8 mouse cellular contexts compared by ENCODE assay signal in genomic region chr17:45432706-45433398, GRCm38 (mm10). TPM values are rescaled to one million over a fixed set of nuclear protein-coding genes. Genes with fewer than 3 reads are reported as not detected.
DNase-seq lines count a peak whose midpoint lies in the region; ATAC-seq and TF ChIP-seq lines count a peak whose summit lies in the region.

No protein-coding gene starts in this region.

- H3K9me3 ChIP-seq in kidney, embryonic 15.5 days (replicated peaks) = no peaks in the 10 kb centered on the region
- H3K9me3 ChIP-seq in ES-E14 (ENCODE audit: control insufficient read depth, insufficient read depth, low read depth, low read length) = no peaks in the 10 kb centered on the region
- H3K9me3 ChIP-seq in embryonic facial prominence, embryonic 14.5 days (ENCODE audit: control insufficient read depth, low read length) = no peaks in the 10 kb centered on the region
- no peaks in the 10 kb centered on the region for H3K9me3 ChIP-seq in intestine, postnatal 0 days (ENCODE audit: control insufficient read depth)
- no peaks in the 10 kb centered on the region for H3K9me3 ChIP-seq in midbrain, embryonic 16.5 days (replicated peaks; ENCODE audit: control insufficient read depth, low read length, poor library complexity, severe bottlenecking)

- WGBS in kidney, embryonic 15.5 days = under 1% methylated on average over 62 of the region's 62 CpGs
- WGBS in embryonic facial prominence, embryonic 14.5 days = under 1% methylated on average over 33 of the region's 62 CpGs
- WGBS in intestine, postnatal 0 days = under 1% methylated on average over 62 of the region's 62 CpGs
- 2% methylated on average over 62 of the region's 62 CpGs for WGBS in midbrain, embryonic 16.5 days

- H3K36me3 ChIP-seq in kidney, embryonic 15.5 days = peaks cover 18% of the 10 kb centered on the region
- peaks cover under 1% of the 10 kb centered on the region; the same call in 1 of the 2 replicates for H3K36me3 ChIP-seq in ES-E14 (ENCODE audit: control insufficient read depth, insufficient read depth, low read length, poor library complexity, severe bottlenecking)
- H3K36me3 ChIP-seq in embryonic facial prominence, embryonic 14.5 days (ENCODE audit: control insufficient read depth, insufficient read depth, low read length) = peaks cover 7% of the 10 kb centered on the region
- no peaks in the 10 kb centered on the region for H3K36me3 ChIP-seq in intestine, postnatal 0 days (ENCODE audit: control insufficient read depth, insufficient read depth)
- H3K36me3 ChIP-seq in midbrain, embryonic 16.5 days (ENCODE audit: control insufficient read depth, insufficient read depth, low read length) = no peaks in the 10 kb centered on the region

- TF ChIP-seq CTCF in intestine, postnatal 0 days (IDR thresholded peaks at IDR 0.05; ENCODE audit: low read depth) = no peak

- peak overlapping the region; percentile 75 for H3K4me3 ChIP-seq in kidney, embryonic 15.5 days (replicated peaks)
- peak overlapping the region; percentile 86 to 98 for H3K4me3 ChIP-seq in ES-E14 (ENCODE audit: insufficient read depth in 1 of 2, low read depth in 1 of 2, low read length in 2 of 2, poor library complexity in 1 of 2, severe bottlenecking in 1 of 2)
- H3K4me3 ChIP-seq in embryonic facial prominence, embryonic 14.5 days (ENCODE audit: low read depth, low read length) = peak overlapping the region; percentile 91
- H3K4me3 ChIP-seq in intestine, postnatal 0 days (ENCODE audit: low read depth, low read length) = peak overlapping the region; percentile 97
- H3K4me3 ChIP-seq in midbrain, embryonic 16.5 days (ENCODE audit: low read depth, low read length) = peak overlapping the region; percentile 95

- H3K9ac ChIP-seq in kidney, embryonic 15.5 days = peak overlapping the region; percentile 81
- H3K9ac ChIP-seq in ES-E14 (ENCODE audit: insufficient read depth, low read depth, low read length, poor library complexity, severe bottlenecking) = peak overlapping the region; percentile 100
- peak overlapping the region; percentile 94 for H3K9ac ChIP-seq in embryonic facial prominence, embryonic 14.5 days (ENCODE audit: low read depth, low read length)
- H3K9ac ChIP-seq in intestine, postnatal 0 days (ENCODE audit: low read depth, low read length) = peak overlapping the region; percentile 99
- peak overlapping the region; percentile 87 for H3K9ac ChIP-seq in midbrain, embryonic 16.5 days (ENCODE audit: low read depth, low read length)

- in situ Hi-C loops in ES-E14 (cut with MboI; ENCODE audit: low sequenced_read_pairs in 2 of 2, unreplicated experiment in 2 of 2) = no loop called here

- no peaks in the 10 kb centered on the region for H3K27me3 ChIP-seq in kidney, embryonic 15.5 days
- no peaks in the 10 kb centered on the region for H3K27me3 ChIP-seq in embryonic facial prominence, embryonic 14.5 days (replicated peaks; ENCODE audit: control insufficient read depth, insufficient read depth, low read length)
- H3K27me3 ChIP-seq in intestine, postnatal 0 days (replicated peaks; ENCODE audit: control insufficient read depth, insufficient read depth, low read length) = no peaks in the 10 kb centered on the region
- no peaks in the 10 kb centered on the region for H3K27me3 ChIP-seq in midbrain, embryonic 16.5 days (ENCODE audit: control insufficient read depth, insufficient read depth, low read depth, low read length)

- H3K4me2 ChIP-seq in kidney, embryonic 15.5 days = peak overlapping the region; percentile 72
- peak overlapping the region; percentile 90 for H3K4me2 ChIP-seq in embryonic facial prominence, embryonic 14.5 days (ENCODE audit: low read depth, low read length)
- peak overlapping the region; percentile 92 for H3K4me2 ChIP-seq in intestine, postnatal 0 days (replicated peaks; ENCODE audit: low read depth)
- H3K4me2 ChIP-seq in midbrain, embryonic 16.5 days (ENCODE audit: low read length) = peak overlapping the region; percentile 96

- peak; percentile 76 for ATAC-seq in kidney, embryonic 15.5 days (replicated peaks; ENCODE audit: low FRiP score)
- peak; percentile 84 for ATAC-seq in embryonic facial prominence, embryonic 14.5 days (ENCODE audit: low read depth)
- peak; percentile 50 for ATAC-seq in intestine, postnatal 0 days
- ATAC-seq in midbrain, embryonic 16.5 days = peak; percentile 84

- peak overlapping the region; percentile 98 for H3K27ac ChIP-seq in kidney, embryonic 15.5 days
- H3K27ac ChIP-seq in ES-E14 (ENCODE audit: insufficient read depth, low read depth, low read length, poor library complexity, severe bottlenecking) = peak overlapping the region; percentile 99
- peak overlapping the region; percentile 98 for H3K27ac ChIP-seq in embryonic facial prominence, embryonic 14.5 days (replicated peaks; ENCODE audit: low read depth, low read length)
- H3K27ac ChIP-seq in intestine, postnatal 0 days (ENCODE audit: low read depth, low read length) = peak overlapping the region; percentile 99
- peak overlapping the region; percentile 93 for H3K27ac ChIP-seq in midbrain, embryonic 16.5 days (ENCODE audit: low read length)

- peaks cover 19% of the 10 kb centered on the region for H3K4me1 ChIP-seq in kidney, embryonic 15.5 days
- peaks cover 3 to 5% of the 10 kb centered on the region in 2 experiments for H3K4me1 ChIP-seq in ES-E14 (ENCODE audit: control insufficient read depth in 2 of 2, insufficient read depth in 2 of 2, low read length in 2 of 2, poor library complexity in 1 of 2)
- H3K4me1 ChIP-seq in embryonic facial prominence, embryonic 14.5 days (ENCODE audit: control insufficient read depth, insufficient read depth, low read length) = peaks cover 17% of the 10 kb centered on the region
- H3K4me1 ChIP-seq in intestine, postnatal 0 days (replicated peaks; ENCODE audit: control insufficient read depth, insufficient read depth, low read length) = peaks cover 7% of the 10 kb centered on the region; the same call in 1 of the 2 replicates
- peaks cover 25% of the 10 kb centered on the region for H3K4me1 ChIP-seq in midbrain, embryonic 16.5 days (ENCODE audit: control insufficient read depth, insufficient read depth, low read length)

- DNase-seq in kidney, adult 8-10 months = no peak
- no peak for DNase-seq in ES-E14 (ENCODE audit: low read depth, low spot score)
- DNase-seq in embryonic facial prominence, embryonic 14.5 days (ENCODE audit: low spot score) = no peak
- DNase-seq in yolk sac, embryonic 10.5 days (ENCODE audit: low spot score) = no peak
- DNase-seq in testis, postnatal 10 days (ENCODE audit: low spot score) = no peak

TF ChIP-seq in ES-E14, 5 proteins besides CTCF, POLR2A, EP300 and RAD21:
- TF ChIP-seq CHD2 (IDR thresholded peaks at IDR 0.05; ENCODE audit: low read depth, low read length) (no peak), MAFK (IDR thresholded peaks at IDR 0.05; ENCODE audit: insufficient read depth, low read depth, low read length) (no peak), ZNF384 (IDR thresholded peaks at IDR 0.05; ENCODE audit: low read depth, low read length) (no peak), HCFC1 (IDR thresholded peaks at IDR 0.05; ENCODE audit: borderline replicate concordance, insufficient read depth, low read length) (no peak), ZC3H11A (IDR thresholded peaks at IDR 0.05; ENCODE audit: borderline replicate concordance, low read depth, low read length) (no peak)

RNA-seq across cellular contexts. Expression of gene Cdc5l, which starts 0.7 kb away (rescaled TPM):
- polyA plus RNA-seq in kidney, embryonic 15.5 days (2015; fragmentation: Nextera tagmentation; extraction: Ambion mirVana) = 67.0 and 67.6 TPM in 2 replicates
- total RNA-seq in ES-E14 (2012; rRNA removed) = 116 and 125 TPM in 2 replicates
- polyA plus RNA-seq in embryonic facial prominence, embryonic 14.5 days (2014; fragmentation: Nextera tagmentation; extraction: Ambion mirVana) = 60.1 and 61.1 TPM in 2 replicates
- 31.3 and 33.1 TPM in 2 replicates for polyA plus RNA-seq in intestine, postnatal 0 days (2015; fragmentation: Nextera tagmentation; extraction: Ambion mirVana)
- polyA plus RNA-seq in midbrain, embryonic 16.5 days (2015; fragmentation: Nextera tagmentation; extraction: Ambion mirVana) = 58.6 and 67.5 TPM in 2 replicates

RNA-seq across cellular contexts. Expression of gene Spats1, which starts 42.4 kb away (rescaled TPM):
- polyA plus RNA-seq in kidney, embryonic 15.5 days (2015; fragmentation: Nextera tagmentation; extraction: Ambion mirVana) = 0.29 and 0.48 TPM in 2 replicates
- 8.5 and 9.7 TPM in 2 replicates for total RNA-seq in ES-E14 (2012; rRNA removed)
- polyA plus RNA-seq in embryonic facial prominence, embryonic 14.5 days (2014; fragmentation: Nextera tagmentation; extraction: Ambion mirVana) = 0.46 and 0.95 TPM in 2 replicates
- polyA plus RNA-seq in intestine, postnatal 0 days (2015; fragmentation: Nextera tagmentation; extraction: Ambion mirVana) = 0.22 and 0.25 TPM in 2 replicates
- 2.5 and 3.1 TPM in 2 replicates for polyA plus RNA-seq in midbrain, embryonic 16.5 days (2015; fragmentation: Nextera tagmentation; extraction: Ambion mirVana)
